Mouse (Mus musculus): ENCODE data around the gene Rabac1.

Rabac1 gene

DNA sequence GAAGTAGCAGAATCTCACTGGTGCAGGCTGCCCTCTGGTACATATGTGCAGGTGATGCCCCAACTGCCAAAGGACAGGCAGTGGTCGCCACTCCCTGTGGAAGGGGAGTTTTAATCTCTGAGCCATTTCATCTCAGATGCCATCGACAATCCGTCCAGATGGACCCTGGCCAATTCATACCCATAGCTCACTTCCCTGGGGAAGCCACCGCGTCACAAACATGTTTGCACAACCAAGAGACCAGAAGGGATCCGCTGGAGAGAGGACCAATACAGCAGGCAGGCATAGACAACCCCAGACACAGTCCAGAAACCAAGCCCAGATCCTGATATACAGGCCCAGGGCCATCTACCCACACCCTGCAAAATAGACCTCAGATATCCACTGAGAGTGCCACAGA, 42.1 kb downstream of the Rabac1 start:
- no peak for DNase-seq (ENCODE audit: low read depth, low spot score)

Data from CD4-positive helper T cell, adult 2 months (primary cell).